Mouse (Mus musculus) embryo, embryonic 10.5 days (tissue): ENCODE results near the gene Cdc25a.

Source experiments
- DNase-seq: peaks from one replicate; pipeline ENCODE4 v3.0.0-alpha.2; 2015; ENCODE audit warnings: low spot score

Gene Cdc25a

GRCm38 (mm10) chr9:109874797-109875691 lies at the start of gene Cdc25a:
Cdc25a (plus strand) TSS chr9:109875579.
- peak; percentile 99 for DNase-seq

DNA sequence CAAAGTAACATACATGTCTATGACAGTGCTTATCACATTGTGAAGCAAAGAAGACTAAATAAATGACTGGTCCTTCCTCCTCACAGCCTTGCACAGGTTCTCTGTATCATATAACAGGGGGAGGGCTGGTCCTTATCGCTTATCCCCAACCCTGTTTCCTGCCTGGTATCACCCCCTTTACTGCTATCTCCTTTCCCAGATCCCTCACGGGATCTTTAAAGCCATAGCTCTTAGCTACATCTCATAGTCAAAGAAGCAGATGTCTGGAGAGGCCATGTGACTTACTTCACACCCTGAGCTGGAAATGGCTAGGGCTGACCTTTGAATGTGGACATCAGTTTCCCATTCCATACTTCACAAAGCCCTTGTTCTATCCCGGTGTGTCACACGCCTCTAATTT lies 49.6 kb upstream of the Cdc25a start:
- DNase-seq, result no peak

DNA sequence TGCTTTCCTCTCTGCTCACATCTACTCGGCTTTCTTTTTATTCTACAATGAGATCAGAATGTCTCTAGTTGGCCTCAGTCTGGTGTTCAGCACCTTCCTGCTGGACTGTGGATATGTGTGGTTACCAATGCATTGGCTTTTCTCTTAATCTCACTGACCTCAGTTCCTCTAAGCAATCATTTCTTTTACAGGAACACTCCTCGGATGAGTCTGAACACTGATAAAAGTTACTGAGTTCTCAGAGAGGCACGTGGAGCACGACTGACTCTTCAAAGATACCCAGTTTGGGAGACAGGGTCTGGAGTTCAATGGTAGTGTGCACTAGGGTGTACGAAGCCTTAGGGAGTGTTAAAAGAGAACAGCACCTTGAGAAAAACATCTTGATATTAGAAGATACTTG lies 49.2 kb upstream of the Cdc25a start:
- DNase-seq, result no peak

- DNase-seq, result peak; percentile 94
These were observed 42.8 kb upstream of the Cdc25a start, which contains the start of gene Nme6 for GRCm38 (mm10) chr9:109832391-109833087. Nme6 (plus strand) TSS chr9:109832749.

- DNase-seq, result no peak
These were observed 42.3 kb upstream of the Cdc25a start for GRCm38 (mm10) chr9:109833088-109833412.

DNA sequence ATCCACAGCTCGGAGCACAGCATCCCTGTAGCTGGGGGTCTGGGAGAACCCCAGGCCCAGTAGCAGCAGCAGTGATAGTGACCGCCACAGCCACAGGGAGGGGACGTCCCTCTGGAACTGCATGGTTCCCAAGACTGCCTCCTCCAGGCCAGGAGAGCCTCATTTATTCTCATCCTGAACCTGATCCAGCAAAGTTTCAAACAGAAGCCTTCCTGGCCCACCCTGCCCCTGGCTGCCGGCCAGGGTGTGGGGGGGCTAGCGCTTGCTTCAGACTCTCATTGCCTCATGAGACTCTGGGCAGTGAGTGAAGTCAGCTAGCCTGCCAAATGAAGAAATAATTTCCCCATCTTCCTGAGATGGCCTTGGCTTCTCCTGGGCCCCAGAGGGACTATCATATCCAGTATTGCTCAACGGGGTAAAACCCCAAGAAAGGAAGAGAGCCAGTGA lies 26.0 kb upstream of the Cdc25a start, which contains the start of gene Camp:
Gene Camp (minus strand): TSS at position 306 of the 447 bp plus-strand sequence.
- no peak for DNase-seq

DNA sequence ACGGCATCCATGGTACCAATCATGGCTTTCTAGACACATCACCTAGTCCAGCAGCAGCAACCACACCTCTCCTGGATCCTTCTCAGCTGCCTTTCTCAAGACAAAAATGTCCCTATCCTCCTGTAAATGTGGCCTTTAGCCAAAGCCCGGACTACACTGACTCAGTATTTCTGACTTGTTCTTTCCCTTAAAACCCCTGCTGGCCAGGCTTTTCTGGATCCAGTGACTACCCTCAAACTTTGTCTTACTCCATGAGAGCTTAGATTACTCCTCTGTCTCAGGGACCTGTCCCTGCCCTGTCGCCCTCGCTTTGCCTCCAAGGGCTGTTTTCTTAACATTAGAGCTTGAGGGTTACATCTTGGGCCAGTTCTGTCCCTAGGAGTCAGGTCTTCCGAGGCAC lies 25.3 kb upstream of the Cdc25a start:
- DNase-seq, result no peak

GRCm38 (mm10) chr9:109854341-109854740 lies 21.0 kb upstream of the Cdc25a start:
- no peak for DNase-seq

GRCm38 (mm10) chr9:109855947-109856346 lies 19.4 kb upstream of the Cdc25a start:
- DNase-seq, result no peak

- DNase-seq, result peak; percentile 89
These were observed 12.9 kb upstream of the Cdc25a start for GRCm38 (mm10) chr9:109862397-109863044.

GRCm38 (mm10) chr9:109863085-109863484 lies 12.3 kb upstream of the Cdc25a start:
- no peak for DNase-seq

DNA sequence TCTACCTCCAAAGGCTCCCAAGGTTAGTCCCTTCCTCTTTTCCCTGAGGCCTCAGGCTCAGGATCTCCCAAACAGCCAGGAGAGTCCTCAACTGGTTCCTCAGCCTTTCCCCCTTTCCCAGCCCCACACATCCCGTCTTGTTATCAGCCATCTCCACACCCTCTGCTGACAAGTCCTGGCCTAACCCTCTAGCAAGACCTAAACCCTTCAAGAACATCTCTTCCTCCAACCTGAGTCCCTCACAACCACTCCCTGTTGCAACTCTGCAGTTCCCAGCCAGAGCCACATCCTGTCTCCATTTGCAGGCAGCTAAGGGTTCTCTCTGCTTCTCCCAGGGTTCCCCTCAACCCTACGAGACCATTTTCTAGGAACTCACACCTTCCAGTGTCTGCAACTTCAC lies 9.2 kb upstream of the Cdc25a start:
- no peak for DNase-seq

DNA sequence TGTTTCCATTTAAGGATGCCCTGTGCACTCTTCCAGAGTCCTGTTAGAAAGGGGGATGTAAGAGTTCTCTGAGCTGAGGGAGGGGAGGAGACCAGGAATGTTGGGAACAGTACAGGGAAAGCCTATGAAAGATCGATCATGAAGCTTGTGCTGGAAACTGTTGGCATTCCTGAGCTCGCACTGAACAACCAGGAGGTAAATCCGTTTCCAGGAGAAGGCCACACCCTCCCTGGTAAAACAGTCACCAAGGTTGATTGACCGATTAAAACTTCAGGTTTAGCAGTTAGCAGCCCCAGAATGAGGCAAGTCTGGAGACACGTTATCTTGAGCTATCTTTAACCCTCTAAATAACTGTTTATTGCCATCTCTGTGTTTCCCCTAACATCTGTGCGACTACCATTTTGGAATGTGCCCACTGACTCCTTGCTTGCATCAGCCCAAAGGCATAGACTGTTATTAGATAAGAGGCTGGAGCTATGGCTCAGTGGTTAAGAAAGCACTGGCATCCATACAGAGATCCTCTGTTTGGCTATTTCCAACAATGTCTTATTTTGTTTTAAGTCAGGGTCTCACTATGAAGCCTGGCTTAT lies 4.3 kb upstream of the Cdc25a start:
- no peak for DNase-seq

- peak; percentile 55 for DNase-seq
These were observed 569 bp downstream of the Cdc25a start for GRCm38 (mm10) chr9:109875695-109876601.

- DNase-seq, result peak; percentile 37
These were observed 1.4 kb downstream of the Cdc25a start for GRCm38 (mm10) chr9:109876756-109877155.

DNA sequence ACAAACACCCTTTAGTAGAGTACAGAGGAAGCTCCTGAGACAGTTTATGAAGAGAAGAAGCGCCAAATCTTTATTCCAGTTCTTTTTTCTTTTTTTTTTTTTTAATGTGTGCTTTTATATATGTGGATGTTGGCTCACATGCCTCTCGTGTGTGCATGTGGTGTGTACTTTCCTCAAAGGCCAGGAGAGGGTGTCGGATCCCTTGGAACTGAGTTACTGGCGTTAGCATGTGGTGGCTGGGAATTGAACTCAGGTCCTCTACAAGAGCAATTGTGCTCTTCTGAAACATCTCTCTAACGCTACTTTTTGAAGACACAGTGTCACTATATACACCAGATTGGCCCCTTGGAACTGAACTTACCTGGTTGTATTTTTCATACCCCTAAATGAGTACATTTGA lies 2.3 kb downstream of the Cdc25a start:
- DNase-seq, result no peak

- no peak for DNase-seq
These were observed 3.9 kb downstream of the Cdc25a start for GRCm38 (mm10) chr9:109879305-109879704.

- no peak for DNase-seq
These were observed 10.9 kb downstream of the Cdc25a start for GRCm38 (mm10) chr9:109886259-109886658.

- DNase-seq, result no peak
These were observed 11.9 kb downstream of the Cdc25a start for GRCm38 (mm10) chr9:109887321-109887720.

DNA sequence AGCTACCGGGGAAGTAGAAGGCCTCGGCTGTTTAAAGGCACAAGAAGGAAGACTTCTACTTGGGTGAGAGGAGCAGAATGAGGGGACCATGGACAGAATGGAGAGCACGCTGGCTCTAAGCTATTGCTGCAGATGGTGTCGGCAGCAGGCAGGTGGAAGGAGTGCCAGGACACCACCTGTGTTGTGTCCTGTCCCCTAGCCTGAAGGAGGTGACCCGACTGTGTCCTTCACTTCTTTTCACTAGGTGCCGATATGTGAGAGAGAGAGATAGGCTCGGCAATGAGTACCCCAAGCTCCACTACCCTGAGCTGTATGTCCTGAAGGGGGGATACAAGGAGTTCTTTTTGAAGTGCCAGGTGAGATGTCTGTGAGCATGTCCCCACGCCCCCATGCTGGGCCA lies 16.1 kb downstream of the Cdc25a start:
- no peak for DNase-seq

GRCm38 (mm10) chr9:109892651-109893250 lies 17.4 kb downstream of the Cdc25a start:
- peak; percentile 86 for DNase-seq
